Mouse (Mus musculus) gastrocnemius, adult 18-20 months (tissue): ENCODE data around the gene Cdk14. TPM values are rescaled to one million over a fixed set of nuclear protein-coding genes. Genes with fewer than 3 reads are reported as not detected.

Source experiments
- microRNA-seq: library from miRNA; unstranded; fragments of <30 nt; microRNA quantifications from one replicate; pipeline ENCODE4 v1.2.0, GENCODE M21; 2021
- total RNA-seq, 2 experiments: library from RNA; stranded (reverse); gene quantifications; 2 replicates each; pipeline ENCODE4 v1.2.3; 2021

The Cdk14 gene
- total RNA-seq, 2 experiments from 2014 or later: 2.8 to 2.9 TPM

Small RNA genes lying within 50 kb of the gene (microRNA-seq; reads per million reads assigned to microRNA genes)
- gene Gm25037: not detected
- not detected for gene Gm44483

Other genes with a start within 250 kb of the Cdk14 start
- gene 1700015F17Rik, start 58.8 kb upstream of the Cdk14 start, total RNA-seq: not detected
- gene Cldn12, start 94.6 kb upstream of the Cdk14 start, total RNA-seq: 10 to 100 TPM in 1 of 2 experiments, 1 to 10 TPM in 1; 9.0 to 10.7 TPM
- gene Gtpbp10, start 139.2 kb upstream of the Cdk14 start, total RNA-seq: 1 to 10 TPM; 6.6 to 7.7 TPM
- gene Gm8773, start 153.5 kb upstream of the Cdk14 start, total RNA-seq: not detected
- under 1 TPM in 1 of 2 experiments, not detected in 1; 0.11 TPM for gene Cfap69, start 243.9 kb upstream of the Cdk14 start, total RNA-seq